Mouse (Mus musculus) midbrain, embryonic 15.5 days (tissue): Measurements from ENCODE around the gene Jarid2. TPM values are rescaled to one million over a fixed set of nuclear protein-coding genes. Genes with fewer than 3 reads are reported as not detected.

Source experiments
- ATAC-seq: fragments of 200-750 bp; cut with Nextera tagmentation; replicated peaks from 2 replicates; pipeline ENCODE4 v1.8.0; 2017; ENCODE audit warnings: moderate TSS enrichment
- H3K27ac ChIP-seq: fragments of 300-500 bp; sonication (generic); 2 replicates; pipeline ENCODE4 v1.5.1; 2015; ENCODE audit warnings: mild to moderate bottlenecking, inconsistent platforms
- H3K27me3 ChIP-seq: fragments of 300-500 bp; sonication (generic); replicated peaks from 2 replicates; pipeline ENCODE4 v1.6.1; 2015; ENCODE audit warnings: inconsistent platforms
- H3K36me3 ChIP-seq: fragments of 300-500 bp; sonication (generic); replicated peaks from 2 replicates; pipeline ENCODE4 v1.6.1; 2015; ENCODE audit warnings: inconsistent platforms
- H3K4me1 ChIP-seq: fragments of 300-500 bp; sonication (generic); 2 replicates; pipeline ENCODE4 v1.6.1; 2015; ENCODE audit warnings: inconsistent platforms
- H3K4me2 ChIP-seq: fragments of 300-500 bp; sonication (generic); 2 replicates; pipeline ENCODE4 v1.6.1; 2015; ENCODE audit warnings: inconsistent platforms, mild to moderate bottlenecking, moderate library complexity
- H3K4me3 ChIP-seq: fragments of 300-500 bp; sonication (generic); 2 replicates; pipeline ENCODE4 v1.5.1; 2015; ENCODE audit warnings: mild to moderate bottlenecking, inconsistent platforms
- H3K9ac ChIP-seq: fragments of 300-500 bp; sonication (generic); 2 replicates; pipeline ENCODE4 v1.6.1; 2015; ENCODE audit warnings: mild to moderate bottlenecking, inconsistent platforms
- H3K9me3 ChIP-seq: fragments of 300-500 bp; sonication (generic); 2 replicates; pipeline ENCODE4 v1.6.1; 2016; ENCODE audit warnings: inconsistent platforms
- WGBS: fragments of 180-500 bp; shearing (Covaris S2); methylation state at CpG from one replicate; pipeline ENCODE4 v1.1.7; 2015; ENCODE audit warnings: mixed read lengths; 5-methylcytosine and 5-hydroxymethylcytosine counted together
- polyA plus RNA-seq: library from polyadenylated mRNA; unstranded; fragments of >200 nt; fragmentation: Nextera tagmentation; extraction: Ambion mirVana; gene quantifications from 2 replicates; pipeline ENCODE4 v1.2.1, GENCODE M21; 2015

The Jarid2 gene
- polyA plus RNA-seq, 1 experiment from 2014 or later = 44.7 TPM

DNA sequence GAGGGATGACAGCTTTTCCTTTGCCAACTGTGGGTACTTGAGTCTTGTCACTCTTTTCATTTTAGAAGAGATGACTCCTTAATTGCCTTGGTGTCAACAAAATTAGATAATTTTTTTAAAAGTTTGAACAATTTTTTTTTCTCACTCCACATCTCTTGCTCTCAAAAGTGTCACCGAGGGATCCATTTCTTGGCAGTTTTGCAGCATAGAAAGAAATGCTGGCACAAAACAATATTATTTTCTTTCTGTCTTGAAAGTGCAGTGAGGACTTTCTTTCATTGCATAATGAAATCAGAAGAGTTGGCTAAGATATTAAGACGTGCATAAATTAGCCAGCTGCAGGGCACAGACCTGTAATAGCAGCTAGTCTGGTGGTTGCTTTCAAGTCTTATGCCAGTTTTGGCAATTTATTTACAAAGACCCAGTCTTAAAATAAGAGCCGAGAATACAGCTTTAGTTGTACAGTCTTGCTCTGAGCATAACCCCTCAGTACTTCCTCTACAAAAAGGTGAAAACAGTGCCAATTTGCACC lies 63.2 kb downstream of the Jarid2 start:
- Histone ChIP-seq H3K36me3 (no peaks in the 10 kb centered on the region), H3K9me3 (no peaks in the 10 kb centered on the region), H3K27ac (no peak overlapping the region), H3K4me3 (no peak overlapping the region), H3K27me3 (no peaks in the 10 kb centered on the region), H3K9ac (no peak overlapping the region), H3K4me1 (peaks cover 12% of the 10 kb centered on the region), H3K4me2 (no peak overlapping the region)
- WGBS = 58% methylated on average over 3 of the region's 3 CpGs
- no peak for ATAC-seq

- WGBS = 26% methylated on average over 3 of the region's 3 CpGs
- Histone ChIP-seq H3K27ac (no peak overlapping the region), H3K27me3 (no peaks in the 10 kb centered on the region), H3K4me3 (no peak overlapping the region), H3K4me2 (no peak overlapping the region), H3K9ac (no peak overlapping the region), H3K4me1 (peaks cover 12% of the 10 kb centered on the region), H3K9me3 (no peaks in the 10 kb centered on the region), H3K36me3 (no peaks in the 10 kb centered on the region)
- ATAC-seq = no peak
These were observed 66.6 kb downstream of the Jarid2 start for GRCm38 (mm10) chr13:44795891-44796290.

- Histone ChIP-seq H3K36me3 (no peaks in the 10 kb centered on the region), H3K4me3 (no peak overlapping the region), H3K27ac (no peak overlapping the region), H3K9me3 (no peaks in the 10 kb centered on the region), H3K4me2 (no peak overlapping the region), H3K4me1 (peaks cover 12% of the 10 kb centered on the region), H3K9ac (no peak overlapping the region), H3K27me3 (no peaks in the 10 kb centered on the region)
- WGBS = 65% methylated on average over 2 of the region's 2 CpGs
- ATAC-seq = no peak
These were observed 67.5 kb downstream of the Jarid2 start for GRCm38 (mm10) chr13:44796775-44797174.

DNA sequence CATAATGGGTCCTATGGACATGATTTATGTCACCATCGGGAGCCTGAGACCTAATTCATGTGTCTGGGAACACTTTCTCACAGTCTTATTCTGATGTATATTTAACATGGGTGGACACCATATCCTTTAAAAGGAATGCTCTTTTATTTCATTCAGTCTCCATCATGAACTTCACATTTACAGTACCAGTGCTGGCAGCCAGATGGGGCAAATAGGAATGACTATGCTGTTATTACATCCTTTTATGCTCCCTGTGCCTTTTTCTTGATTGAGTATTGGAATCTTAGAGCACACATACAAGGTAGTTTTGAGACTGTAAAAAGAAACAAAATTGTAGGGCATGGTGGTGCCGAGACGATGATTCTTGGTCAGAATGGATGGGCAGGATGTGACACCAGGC lies 69.0 kb downstream of the Jarid2 start:
- H3K27ac ChIP-seq = no peak overlapping the region
- peaks cover 12% of the 10 kb centered on the region for H3K4me1 ChIP-seq
- ATAC-seq = no peak
- 81% methylated on average over 3 of the region's 3 CpGs for WGBS
- no peaks in the 10 kb centered on the region for H3K36me3 ChIP-seq
- H3K27me3 ChIP-seq = no peaks in the 10 kb centered on the region
- H3K9me3 ChIP-seq = no peaks in the 10 kb centered on the region
- no peak overlapping the region for H3K4me3 ChIP-seq
- H3K4me2 ChIP-seq = no peak overlapping the region
- no peak overlapping the region for H3K9ac ChIP-seq

GRCm38 (mm10) chr13:44799166-44799565 lies 69.9 kb downstream of the Jarid2 start:
- Histone ChIP-seq H3K9me3 (no peaks in the 10 kb centered on the region), H3K4me2 (no peak overlapping the region), H3K4me3 (no peak overlapping the region), H3K4me1 (peaks cover 12% of the 10 kb centered on the region), H3K27me3 (no peaks in the 10 kb centered on the region), H3K36me3 (no peaks in the 10 kb centered on the region), H3K9ac (no peak overlapping the region), H3K27ac (no peak overlapping the region)
- ATAC-seq = no peak

DNA sequence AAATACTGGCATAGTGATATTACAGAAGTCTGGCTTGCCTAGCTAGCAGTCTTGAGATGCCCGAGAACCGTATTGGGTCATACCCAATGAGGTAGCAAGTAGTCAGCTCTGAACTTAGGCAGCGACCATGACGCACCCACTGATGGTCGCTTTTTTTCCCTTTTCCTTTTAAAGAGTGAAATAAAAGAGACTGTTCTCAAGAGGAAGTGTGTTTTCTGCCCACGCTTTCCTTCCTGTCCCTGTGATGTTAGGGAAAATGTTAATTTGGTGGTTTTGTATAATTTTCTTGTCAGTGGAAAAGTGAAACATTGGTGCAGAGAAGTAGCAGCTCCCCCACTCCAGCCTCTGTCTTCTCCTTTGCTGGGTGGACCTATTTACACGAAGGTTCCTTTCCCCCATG lies 70.8 kb downstream of the Jarid2 start:
- Histone ChIP-seq H3K4me2 (no peak overlapping the region), H3K27me3 (no peaks in the 10 kb centered on the region), H3K27ac (no peak overlapping the region), H3K4me3 (no peak overlapping the region), H3K9me3 (no peaks in the 10 kb centered on the region), H3K4me1 (peaks cover 10% of the 10 kb centered on the region), H3K36me3 (no peaks in the 10 kb centered on the region), H3K9ac (no peak overlapping the region)
- no peak for ATAC-seq
- 87% methylated on average over 7 of the region's 7 CpGs for WGBS

GRCm38 (mm10) chr13:44804876-44805275 lies 75.6 kb downstream of the Jarid2 start:
- ATAC-seq = no peak
- Histone ChIP-seq H3K4me3 (no peak overlapping the region), H3K9me3 (no peaks in the 10 kb centered on the region), H3K36me3 (no peaks in the 10 kb centered on the region), H3K9ac (no peak overlapping the region), H3K4me2 (no peak overlapping the region), H3K27me3 (no peaks in the 10 kb centered on the region), H3K4me1 (no peaks in the 10 kb centered on the region), H3K27ac (no peak overlapping the region)
- 34% methylated on average over 1 of the region's 1 CpGs for WGBS

DNA sequence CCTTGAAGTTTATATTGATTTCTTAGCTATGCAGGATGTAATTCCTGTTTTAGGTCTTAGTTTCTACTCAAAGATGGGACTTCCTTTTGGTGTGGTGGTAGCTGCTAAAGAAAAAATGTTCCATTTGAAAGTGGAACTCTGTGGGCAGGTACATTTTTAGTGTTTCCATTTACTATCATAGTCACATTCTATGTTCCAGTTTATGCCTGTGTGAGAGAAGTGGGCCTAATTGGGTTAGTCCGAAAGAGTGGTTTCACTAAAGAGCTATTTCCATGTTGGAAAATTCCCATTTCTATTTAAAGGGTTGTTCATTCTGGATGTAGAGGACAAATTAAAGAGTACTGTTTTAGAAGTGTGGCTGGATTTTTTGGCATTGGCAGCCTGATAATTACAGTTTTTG lies 79.0 kb downstream of the Jarid2 start:
- Histone ChIP-seq H3K36me3 (no peaks in the 10 kb centered on the region), H3K27ac (no peak overlapping the region), H3K27me3 (no peaks in the 10 kb centered on the region), H3K4me3 (no peak overlapping the region), H3K9ac (no peak overlapping the region), H3K4me2 (no peak overlapping the region), H3K4me1 (no peaks in the 10 kb centered on the region), H3K9me3 (no peaks in the 10 kb centered on the region)
- WGBS = 91% methylated on average over 1 of the region's 1 CpGs
- no peak for ATAC-seq

GRCm38 (mm10) chr13:44811021-44811420 lies 81.7 kb downstream of the Jarid2 start:
- Histone ChIP-seq H3K4me1 (peaks cover 17% of the 10 kb centered on the region), H3K36me3 (no peaks in the 10 kb centered on the region), H3K4me2 (no peak overlapping the region), H3K9ac (no peak overlapping the region), H3K4me3 (no peak overlapping the region), H3K27ac (no peak overlapping the region), H3K9me3 (no peaks in the 10 kb centered on the region), H3K27me3 (no peaks in the 10 kb centered on the region)
- ATAC-seq = no peak
- WGBS = 70% methylated on average over 2 of the region's 2 CpGs

GRCm38 (mm10) chr13:44811601-44812000 lies 82.3 kb downstream of the Jarid2 start:
- no peak overlapping the region for H3K27ac ChIP-seq
- peaks cover 18% of the 10 kb centered on the region for H3K4me1 ChIP-seq
- no peaks in the 10 kb centered on the region for H3K27me3 ChIP-seq
- H3K9ac ChIP-seq = no peak overlapping the region
- 89% methylated on average over 10 of the region's 10 CpGs for WGBS
- no peaks in the 10 kb centered on the region for H3K36me3 ChIP-seq
- H3K4me2 ChIP-seq = no peak overlapping the region
- no peak overlapping the region for H3K4me3 ChIP-seq
- ATAC-seq = no peak
- H3K9me3 ChIP-seq = no peaks in the 10 kb centered on the region

- Histone ChIP-seq H3K36me3 (no peaks in the 10 kb centered on the region), H3K27ac (no peak overlapping the region), H3K4me2 (no peak overlapping the region), H3K4me1 (peaks cover 18% of the 10 kb centered on the region), H3K27me3 (no peaks in the 10 kb centered on the region), H3K9me3 (no peaks in the 10 kb centered on the region), H3K4me3 (no peak overlapping the region), H3K9ac (no peak overlapping the region)
- no peak for ATAC-seq
- WGBS = 78% methylated on average over 5 of the region's 5 CpGs
These were observed 83.1 kb downstream of the Jarid2 start for GRCm38 (mm10) chr13:44812381-44812780.

GRCm38 (mm10) chr13:44819400-44819799 lies 90.1 kb downstream of the Jarid2 start:
- WGBS = 7% methylated on average over 4 of the region's 4 CpGs
- H3K9me3 ChIP-seq = no peaks in the 10 kb centered on the region
- H3K36me3 ChIP-seq = no peaks in the 10 kb centered on the region
- H3K9ac ChIP-seq = no peak overlapping the region
- ATAC-seq = no peak; the same call in 1 of the 2 replicates
- H3K27ac ChIP-seq = no peak overlapping the region
- peaks cover 30% of the 10 kb centered on the region for H3K4me1 ChIP-seq
- H3K4me2 ChIP-seq = no peak overlapping the region
- H3K4me3 ChIP-seq = no peak overlapping the region
- H3K27me3 ChIP-seq = no peaks in the 10 kb centered on the region

DNA sequence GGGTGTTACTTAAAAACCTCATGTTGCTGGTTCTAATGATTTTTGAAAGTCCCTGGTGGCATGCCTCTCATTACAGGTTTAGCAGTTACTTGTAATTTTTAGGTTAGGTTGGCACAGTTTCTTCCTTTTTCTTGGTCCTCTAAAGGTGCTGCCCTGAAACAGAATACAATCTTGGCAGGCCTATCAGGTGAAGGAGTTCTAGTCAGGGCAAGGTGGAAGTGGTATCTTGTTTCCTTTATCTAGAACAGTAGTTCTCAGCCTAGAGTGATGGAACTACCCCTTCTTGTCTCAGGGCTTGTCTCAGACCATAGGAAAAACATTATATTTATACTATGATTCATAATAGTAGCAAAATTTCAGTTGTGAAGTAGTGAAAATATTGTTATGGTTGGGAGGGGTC lies 93.3 kb downstream of the Jarid2 start:
- no peak overlapping the region for H3K4me3 ChIP-seq
- H3K9ac ChIP-seq = no peak overlapping the region
- H3K4me1 ChIP-seq = peaks cover 13% of the 10 kb centered on the region
- no peaks in the 10 kb centered on the region for H3K9me3 ChIP-seq
- H3K4me2 ChIP-seq = no peak overlapping the region
- no peak for ATAC-seq
- no peak overlapping the region for H3K27ac ChIP-seq
- no peaks in the 10 kb centered on the region for H3K27me3 ChIP-seq
- no peaks in the 10 kb centered on the region for H3K36me3 ChIP-seq
